Mouse (Mus musculus): Measurements from ENCODE around the gene Prkca.

Gene Prkca

DNA sequence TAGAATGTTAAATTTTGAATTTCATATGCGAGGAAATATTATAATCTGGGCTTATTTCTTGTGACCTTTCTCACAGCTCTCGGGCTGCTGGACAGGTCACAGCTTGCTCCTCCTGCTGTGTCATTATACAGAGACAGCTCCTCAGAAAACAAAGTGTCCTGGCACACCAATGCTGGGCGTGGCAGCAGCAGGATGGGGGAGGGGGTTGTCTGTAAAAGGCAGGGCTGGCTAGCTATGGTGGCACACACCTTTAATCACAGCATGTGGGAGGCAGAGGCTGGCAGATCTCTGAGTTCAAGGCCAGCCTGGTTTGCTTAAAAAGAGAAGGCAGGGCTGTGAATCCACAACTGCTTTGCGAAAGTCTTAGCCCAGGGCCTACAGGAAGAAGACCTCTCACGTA is 360.5 kb downstream of the Prkca start:
- DNase-seq, result no peak

DNA sequence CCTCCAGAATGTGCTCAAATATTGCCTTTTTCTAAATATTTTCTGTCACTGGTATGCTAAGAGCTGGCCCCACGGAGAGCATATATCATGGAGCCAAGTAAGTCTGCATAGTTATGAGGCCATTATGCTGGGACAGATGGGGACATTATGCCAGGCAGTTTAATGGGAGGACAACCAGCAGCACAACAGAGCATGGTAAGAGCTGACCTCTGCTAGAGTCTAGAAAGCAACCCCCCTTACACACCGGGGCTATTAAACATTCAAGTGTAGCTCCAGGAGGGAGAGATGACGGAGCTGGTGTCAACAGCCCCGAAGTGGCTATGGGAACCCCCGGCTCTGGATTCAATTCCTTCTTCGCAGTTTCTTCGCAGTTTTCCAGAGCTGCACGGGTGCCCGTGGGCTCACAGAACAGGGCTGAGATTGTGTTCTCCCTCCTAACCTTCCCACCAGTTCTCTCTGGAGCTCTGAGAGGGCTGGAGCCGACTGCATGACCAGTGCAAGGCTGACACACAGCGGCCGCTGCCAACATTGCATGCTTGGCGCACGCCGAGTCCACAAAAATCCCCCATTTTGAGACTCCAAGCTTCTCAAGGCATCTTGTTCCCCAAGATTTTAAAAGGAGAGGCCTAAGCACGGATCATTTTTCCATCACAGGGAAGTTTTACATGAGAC is 361.4 kb downstream of the Prkca start:
- DNase-seq, result peak; percentile 39 to 53

DNA sequence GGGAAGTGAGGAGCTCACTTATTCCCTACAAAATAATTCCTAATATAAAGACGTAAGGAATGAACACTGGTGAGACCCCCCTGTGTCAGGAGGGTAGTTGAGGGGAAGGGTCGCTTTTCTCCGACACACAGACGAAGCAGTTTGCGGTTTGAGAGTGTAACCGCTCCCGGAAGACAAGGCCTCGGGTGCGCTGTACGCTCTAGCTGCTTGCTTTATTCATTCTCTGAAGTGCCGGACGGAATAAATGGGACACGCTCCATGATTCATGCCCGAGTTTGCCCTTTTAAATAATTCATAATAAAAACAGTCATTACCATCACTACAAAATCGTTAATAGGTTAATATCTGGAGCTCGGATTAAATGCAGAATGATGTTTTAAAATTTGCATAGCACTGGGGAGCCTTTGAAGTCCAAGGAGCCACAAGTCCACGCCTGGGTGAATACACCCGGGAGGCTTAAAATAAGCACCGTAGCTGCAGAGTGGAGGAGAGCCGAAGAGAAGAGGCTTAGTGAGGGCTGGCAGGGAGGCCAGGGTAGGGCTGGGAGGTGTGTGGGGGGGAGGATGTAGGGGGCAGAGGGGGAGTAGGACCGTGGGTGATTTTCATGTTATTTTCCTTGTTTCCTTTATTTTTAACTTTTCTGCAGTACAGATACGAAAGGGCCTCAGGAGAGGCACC is 364.1 kb downstream of the Prkca start:
- DNase-seq, result no peak

DNA sequence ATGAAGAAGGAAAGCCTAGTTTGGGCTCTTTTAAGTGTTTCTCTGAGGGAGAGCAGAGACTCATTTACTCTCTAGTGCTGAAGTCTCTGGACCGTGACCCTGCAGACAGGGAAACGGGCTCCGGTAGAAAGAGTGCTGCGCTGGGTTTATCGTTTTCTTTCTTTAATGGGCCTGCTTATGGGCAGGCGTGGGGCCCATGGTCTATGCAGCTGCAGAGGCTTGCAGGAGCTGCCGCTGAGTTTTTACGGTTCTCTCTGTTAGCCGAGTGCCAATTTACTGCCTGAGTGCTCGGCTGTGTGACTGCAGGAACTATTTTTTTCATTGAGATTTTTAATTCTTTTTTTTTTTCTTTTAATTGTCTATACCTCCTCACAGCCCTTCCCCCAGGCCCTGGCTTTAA is 373.8 kb downstream of the Prkca start:
- no peak for DNase-seq

DNA sequence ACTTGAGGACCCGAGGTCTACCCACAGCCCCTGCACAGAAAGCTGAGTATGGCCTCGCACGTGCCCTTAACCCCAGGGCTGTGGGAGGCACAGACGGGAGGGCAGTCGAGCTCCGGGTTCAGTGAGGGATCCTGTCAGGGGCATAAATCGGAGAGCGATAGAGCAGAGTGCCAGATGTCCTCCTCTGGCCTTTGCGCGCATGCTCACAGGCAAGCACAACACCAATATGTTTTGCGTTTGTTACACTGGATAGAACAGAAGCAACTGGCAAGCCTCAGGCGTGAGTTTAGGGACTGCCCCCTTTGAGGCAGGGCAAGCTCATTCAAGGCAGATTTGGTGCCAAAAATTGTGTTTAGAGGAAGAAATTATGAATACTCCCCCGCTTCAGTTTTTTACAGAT is 375.6 kb downstream of the Prkca start:
- no peak for DNase-seq

DNA sequence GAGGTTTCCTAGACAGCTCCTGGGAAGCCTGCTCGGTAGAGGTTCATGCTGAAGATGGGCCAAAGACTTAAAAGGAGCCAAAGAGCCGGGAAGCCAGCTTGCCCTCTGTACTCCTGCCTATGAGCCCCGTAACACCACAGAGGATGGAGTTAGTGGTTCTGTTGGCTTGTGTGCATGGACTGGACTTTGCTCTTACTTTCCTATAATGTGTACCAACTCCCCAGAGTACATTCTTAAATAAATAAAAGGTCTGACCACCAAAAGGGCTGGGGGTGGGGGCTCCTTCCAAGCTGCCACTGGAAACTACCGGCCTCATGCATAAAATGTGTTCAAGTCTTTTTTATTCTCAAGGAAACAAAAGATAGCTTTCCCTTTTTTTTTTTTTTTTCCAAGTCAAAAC is 377.5 kb downstream of the Prkca start:
- DNase-seq, result no peak

DNA sequence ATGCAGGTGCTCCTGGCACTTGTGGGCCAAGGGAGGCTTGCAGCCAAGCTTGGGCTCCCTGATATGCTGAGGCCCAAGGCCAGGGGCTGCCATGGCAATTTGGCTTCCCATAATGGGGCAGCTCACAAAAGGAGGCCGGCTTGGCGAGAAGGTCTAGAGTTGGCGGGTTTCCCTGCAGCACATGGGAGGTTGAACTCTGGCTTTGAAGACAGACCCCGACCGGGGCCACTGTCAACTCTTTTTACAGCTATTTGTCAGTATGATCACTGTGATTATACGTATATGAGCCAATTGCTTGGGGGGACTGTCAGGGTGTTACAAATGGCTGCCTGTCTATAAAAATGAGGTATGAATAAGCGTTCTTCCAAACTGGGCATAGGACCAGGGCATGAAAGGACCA is 378.3 kb downstream of the Prkca start:
- DNase-seq, result peak; percentile 25 to 33

DNA sequence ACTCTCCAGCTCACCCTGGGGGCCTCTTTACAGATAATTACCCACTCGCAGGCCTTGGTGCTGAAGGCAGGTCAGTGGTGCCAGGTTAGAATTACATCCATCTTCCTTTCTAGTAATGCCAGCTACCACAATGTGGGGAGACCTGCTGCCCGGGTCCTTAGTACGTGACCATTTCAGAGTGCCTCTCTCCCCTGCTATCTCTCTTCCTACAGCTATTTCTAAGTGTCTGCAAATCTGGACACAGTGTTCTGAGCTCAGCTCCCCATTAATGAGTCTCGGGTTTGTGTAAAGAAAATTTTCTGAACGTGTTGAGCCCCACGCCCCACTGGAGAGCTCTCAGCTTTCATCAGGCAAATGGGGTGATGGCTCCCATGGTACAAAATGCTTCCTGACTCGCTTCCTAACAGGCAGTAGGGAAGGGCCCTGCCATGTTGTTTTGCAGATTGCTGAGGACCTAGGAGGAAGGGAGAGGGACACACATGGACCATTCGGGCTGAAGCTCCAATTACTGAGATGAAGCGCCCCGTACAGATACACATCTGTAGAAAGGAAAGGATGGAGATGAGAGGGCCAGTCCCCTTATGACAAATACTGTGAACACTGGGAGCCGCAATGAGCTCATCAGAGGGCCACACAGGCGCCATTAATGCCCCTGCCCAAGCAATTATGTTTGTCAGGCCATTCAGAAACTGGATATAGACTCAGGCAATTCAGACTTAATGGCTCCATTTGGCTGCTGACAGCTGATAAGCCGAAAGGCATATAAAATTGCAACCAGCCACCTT is 386.0 kb downstream of the Prkca start:
- no peak for DNase-seq

DNA sequence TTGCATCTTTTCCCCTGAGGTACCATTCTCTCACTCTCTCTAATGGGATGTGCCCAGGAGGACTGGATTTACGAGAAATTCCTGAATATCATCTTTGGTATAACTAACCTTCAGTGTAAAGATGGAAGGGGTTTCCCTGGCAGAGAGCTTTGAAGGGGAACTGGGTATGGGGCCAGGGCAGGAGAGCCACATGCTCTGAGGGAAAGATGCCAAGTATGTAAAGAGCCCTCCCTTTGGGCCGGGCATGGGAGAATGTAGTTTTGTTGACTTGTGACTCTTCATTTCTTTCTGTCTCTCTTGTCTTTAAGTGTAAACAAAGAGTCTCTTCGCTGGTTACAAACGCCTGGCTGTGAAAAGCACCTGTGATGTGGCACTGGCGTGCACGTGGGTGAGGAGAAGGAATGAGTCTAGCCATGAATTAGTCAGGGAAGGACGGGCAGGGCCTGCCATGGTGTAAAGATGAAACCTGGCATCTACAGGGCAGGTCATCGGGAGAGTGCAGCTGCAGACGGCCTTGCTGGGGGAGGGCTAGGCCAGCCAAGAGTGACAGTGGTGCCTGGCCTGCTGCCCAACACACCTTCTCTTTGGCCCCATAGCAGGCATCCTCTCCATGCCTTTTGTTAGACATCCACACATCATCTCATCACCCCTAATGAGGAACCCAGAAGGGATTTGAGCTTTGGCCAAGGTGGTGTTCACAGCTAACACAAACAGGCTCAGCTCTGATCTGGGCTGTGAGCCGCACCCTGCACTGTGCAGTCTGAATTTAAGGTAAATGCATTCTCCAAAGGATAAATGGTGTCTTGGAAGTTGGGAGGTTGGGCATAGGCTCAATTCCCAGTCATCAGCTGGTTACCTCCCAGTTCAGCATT is 388.3 kb downstream of the Prkca start:
- DNase-seq, result no peak

DNA sequence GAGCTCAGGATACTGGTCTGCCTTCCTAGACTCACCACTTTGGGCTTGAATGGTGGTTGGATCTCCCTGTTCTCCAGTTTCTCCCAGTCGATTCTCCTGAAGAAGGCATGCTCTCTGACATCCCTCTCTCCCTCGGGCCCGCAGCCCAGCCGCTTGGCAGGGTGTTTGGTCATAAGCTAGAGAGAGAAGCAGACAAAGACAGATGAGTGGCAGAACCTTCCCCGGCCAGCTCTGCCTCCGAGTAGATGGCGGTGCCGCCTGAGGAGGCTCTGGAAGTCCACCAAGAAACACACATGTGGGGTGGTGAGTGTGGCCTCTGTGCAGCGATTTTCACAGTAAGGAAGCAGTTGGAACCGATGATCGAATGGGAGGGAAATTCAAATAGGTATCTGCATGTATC is 392.3 kb downstream of the Prkca start:
- DNase-seq, result peak; percentile 14 to 24

DNA sequence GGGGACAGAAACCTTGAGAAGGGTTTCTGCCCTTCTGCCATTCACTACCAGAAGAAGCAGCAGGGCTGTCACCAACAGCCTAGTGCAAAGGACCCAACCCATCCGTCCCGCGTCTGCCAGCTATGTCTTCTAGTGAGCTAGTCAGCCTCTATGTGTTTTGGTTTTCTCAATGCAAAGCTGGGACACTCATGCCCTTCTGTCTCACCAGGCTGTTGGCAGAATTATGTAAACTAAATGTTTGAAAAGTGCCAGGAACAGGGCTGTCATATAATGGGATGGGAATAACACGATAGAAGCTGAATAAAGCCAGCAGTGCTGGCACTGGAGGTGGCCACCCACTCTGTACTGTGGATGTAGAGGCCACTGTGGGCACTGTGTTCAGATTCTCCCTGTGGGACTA is 393.1 kb downstream of the Prkca start:
- no peak for DNase-seq

DNA sequence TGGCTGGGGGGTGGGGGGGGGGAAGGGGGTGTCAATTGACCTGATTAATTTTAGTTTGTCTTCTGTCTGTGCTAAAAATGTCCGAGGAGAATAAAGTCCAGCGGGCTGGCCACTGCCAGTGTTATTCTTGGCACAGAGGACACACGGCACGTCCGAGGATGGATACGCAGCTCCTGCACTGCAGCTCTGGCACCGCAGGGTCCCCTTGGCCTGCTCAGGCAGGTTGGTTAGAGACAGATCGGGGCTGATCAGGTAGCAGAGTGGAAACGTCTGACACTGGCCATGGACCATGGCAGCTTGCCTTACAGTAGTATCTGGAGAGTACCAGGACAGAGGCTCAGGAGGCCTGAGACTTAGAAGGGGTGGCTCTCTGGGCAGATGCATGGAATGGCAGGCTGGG is 393.5 kb downstream of the Prkca start:
- DNase-seq, result no peak

DNA sequence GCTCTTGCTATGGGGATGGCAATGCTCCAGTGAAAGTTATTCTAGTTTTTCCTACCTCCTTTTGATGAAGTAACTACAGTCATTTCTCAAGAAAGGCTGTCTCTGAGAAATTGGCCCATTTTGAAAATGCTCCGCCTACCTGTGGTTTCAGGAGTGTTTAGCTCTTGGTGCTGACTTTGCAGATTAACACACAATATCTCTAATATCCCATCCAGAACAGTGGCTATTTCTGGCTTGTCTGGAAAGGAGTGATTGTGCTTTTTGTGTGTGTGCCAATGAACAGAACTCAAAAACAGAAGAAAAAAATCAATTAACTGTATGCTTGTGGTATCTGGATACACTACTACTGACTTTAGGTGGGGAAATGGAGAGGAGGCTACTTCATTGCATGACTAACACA is 395.8 kb downstream of the Prkca start:
- DNase-seq, result no peak

DNA sequence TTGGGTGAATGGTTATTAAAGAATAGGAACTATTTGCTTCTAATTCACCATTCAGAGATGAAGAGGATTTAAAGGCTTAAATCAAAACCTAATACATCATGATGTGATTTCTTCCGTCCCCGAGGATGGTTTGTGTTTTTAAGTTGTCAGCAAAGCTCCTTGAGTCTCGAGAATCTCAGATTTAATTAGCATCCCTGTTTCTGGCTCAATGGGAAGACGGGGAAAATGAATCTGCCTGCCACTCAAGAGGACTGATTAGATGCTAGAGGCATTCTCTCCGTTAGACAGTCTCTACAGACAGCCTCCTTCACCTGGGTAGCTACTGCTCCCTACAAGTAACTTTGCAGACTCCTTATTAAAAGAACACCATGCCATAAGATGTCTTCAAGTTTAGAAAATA is 396.9 kb downstream of the Prkca start:
- DNase-seq, result no peak

DNA sequence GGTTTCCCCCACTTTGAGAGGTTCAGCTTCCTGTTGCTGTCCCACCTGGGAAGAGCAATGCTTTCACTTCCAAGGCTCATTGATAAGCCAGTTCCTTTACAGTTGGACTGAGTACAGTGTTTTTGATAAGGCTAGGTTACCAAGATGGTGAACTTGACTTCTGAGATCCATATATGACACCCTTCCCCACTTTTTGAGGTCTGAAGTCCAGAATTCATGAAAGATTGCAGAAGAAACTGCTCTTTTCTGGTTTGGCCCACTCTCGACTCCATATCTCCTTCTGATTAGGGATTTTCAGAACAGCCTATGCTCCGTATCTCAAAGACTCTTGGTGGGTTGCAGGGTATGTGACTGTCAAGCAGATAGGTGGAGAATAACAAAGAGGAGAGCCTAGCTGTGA is 406.8 kb downstream of the Prkca start:
- DNase-seq, result no peak

DNA sequence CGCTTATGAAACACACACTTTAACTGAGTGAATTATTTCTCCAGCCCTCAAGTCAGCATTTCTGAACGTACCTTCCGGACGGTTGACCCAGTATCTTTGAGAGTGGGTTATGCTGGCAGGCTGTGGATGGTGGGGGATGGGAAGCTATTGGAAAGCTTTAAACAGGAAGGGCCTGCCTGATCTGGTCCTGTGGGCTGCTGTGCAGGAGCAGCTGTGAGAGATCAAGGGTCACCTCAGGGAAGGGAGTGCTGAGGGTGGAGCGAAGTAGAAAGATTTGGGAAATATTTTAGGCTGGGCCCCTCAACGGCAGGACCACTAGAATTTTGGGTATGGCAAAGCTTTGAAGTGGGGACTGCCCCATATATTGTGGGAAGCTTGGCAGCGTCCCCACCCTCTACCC is 412.0 kb downstream of the Prkca start:
- DNase-seq, result no peak

DNA sequence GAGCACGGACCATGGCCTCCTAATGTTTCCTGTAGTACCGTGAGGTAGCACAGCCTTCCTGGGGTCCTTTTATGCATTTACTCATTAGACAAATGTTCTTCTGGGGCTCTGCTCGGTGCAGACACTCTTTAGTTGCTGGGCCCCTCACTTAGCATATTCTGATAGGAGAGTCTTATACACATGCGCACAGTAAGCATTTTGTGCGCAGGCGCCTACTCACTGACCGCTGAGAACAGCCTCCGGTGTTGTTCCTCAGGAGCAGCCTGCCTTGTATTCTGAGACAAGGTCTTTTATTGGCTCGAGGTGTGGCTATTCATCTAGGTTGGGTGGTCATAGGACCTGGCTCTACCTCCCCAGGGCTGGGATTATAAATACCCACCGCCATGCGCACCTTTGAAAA is 412.4 kb downstream of the Prkca start:
- no peak for DNase-seq

DNA sequence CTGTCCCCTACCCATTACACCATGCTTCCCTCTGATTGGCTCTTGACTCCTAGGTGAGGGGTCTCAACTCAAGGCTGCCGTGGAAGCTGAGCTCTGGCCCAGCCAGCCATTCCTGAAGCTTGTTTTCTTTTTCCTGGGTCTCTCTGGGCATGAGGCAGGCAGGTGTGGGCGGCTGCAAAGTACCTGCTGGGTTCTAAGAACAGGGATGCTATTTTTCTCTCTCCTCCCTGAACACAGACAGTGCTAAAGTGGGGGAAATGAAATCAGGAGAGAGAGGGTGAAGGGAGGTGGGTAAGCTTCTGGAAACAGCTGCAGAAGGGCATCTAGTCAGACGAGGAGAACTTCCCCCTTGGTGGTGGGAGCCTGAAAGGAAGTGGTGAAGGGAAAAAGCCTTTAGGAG is 414.0 kb downstream of the Prkca start:
- DNase-seq, result no peak

DNA sequence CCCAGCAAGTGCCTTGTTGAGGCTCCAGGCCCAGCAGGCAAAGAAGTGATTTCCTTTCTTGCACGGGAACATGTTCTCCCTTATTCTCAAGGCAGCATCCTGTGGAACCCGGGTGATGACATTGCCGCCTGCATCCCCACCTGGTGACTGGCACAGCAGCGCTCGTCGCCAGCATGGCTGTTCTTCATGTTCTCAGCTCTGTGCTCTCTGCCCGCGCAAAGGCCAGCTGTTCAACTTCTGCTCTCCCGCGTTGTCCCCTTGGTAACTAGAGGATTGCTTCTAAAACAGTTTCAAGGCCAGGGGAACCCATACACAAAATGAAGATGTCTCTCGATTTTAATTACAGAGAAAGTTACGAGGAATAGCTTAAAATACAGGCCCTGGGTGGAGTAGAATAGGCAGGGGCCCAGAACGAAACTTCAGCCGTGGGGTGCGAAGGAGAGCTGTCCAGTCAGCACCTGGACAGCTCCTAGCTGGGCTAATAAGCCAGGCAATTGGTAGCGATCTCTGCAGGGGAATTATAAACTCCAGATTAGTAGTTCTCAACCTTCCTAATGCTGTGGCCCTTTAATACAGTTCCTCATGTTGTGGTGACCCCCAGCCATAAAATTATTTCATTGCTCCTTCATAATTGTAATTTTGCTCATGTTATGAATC is 423.7 kb downstream of the Prkca start:
- DNase-seq, result no peak

DNA sequence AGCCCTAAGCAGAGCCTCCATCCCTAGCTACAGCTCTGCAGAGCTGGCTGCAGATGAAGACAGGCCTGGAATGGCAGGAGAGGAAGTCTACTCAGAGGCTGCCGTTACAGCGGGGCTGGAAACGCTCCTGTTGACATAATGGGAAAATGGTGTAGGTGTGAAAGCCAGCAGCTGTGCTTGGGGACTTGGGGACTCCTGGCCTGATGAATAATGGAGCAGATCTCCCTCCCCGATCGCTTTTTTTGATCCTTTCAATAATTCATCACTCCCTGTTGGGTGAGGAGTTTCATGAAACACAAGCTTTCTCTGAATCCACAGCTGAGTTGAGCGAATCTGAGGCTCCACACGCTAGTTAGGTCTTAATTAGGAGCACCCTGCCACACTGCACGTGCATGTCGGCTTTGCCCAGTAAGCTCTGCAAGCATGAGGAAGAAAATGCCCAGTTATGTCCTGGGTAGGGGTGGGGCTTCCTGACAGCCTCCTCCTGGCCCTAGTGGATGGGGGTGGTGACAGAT is 425.9 kb downstream of the Prkca start:
- no peak for DNase-seq

DNA sequence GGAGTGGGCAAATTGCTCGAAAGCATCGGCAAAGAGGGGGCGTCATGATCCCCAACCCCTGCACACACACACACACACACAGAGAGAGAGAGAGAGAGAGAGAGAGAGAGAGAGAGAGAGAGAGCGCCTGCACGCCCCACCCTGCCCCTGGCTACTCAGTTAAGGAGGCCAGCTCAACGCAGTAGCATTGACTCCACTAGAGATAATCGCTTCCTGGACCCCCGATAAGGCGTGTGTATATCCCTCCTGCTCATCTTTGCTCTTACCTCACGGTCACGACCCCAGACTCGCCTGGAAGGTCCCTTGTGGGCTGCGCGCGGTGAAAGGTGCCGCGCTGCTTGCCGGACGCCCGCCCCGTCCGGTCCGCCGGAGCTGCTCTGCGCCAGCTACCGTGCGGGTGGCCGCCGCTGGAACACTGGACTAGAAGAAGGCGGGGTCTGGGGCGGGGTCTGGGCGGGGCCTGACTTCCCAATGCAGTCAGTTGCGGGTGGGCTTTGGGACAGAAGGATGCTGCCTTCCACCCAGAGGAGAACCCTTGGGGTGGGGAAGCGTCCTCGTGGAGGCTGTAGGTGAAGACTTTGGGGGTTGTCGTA is 429.0 kb downstream of the Prkca start, which contains the start of gene Cacng5:
Gene Cacng5, minus strand, starts transcription at position 422 of the 593 bp plus-strand sequence.
- no peak for DNase-seq

DNA sequence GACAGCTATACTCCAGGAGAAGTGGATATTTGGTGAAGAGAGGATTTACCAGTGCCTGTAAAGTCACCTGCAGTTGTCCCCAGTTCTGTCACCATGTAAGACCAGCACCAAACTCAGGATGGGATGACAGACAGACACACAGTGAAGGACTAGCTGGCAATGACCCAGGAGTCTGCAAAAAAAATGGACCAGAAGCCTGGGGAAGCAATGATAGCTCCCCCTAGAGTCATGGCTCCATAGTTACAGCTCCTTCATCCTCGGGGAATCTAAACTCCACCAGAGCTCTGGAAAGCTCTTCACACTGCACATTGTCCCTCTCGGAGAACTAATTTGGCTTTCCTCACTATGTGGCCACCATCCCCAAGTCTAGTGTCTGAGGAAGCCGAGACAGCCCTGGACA is 430.4 kb downstream of the Prkca start:
- DNase-seq, result no peak
